Mouse (Mus musculus) brain, embryonic 14.5 days (tissue): ENCODE measurements around the gene Hs3st3a1.

Source experiments
- CTCF ChIP-seq: fragments of 200-500 bp; IDR thresholded peaks from 2 replicates; pipeline ENCODE4 v1.5.1; 2012; ENCODE audit warnings: inconsistent platforms, mild to moderate bottlenecking, moderate library complexity, borderline replicate concordance; ENCODE audit not compliant: insufficient read depth, insufficient read length; ENCODE audit errors: extremely low read depth
- POLR2A ChIP-seq: fragments of 200-500 bp; IDR thresholded peaks from 2 replicates; pipeline ENCODE4 v1.6.1; 2012; ENCODE audit warnings: mild to moderate bottlenecking, inconsistent platforms, borderline replicate concordance; ENCODE audit not compliant: poor library complexity, insufficient read depth, insufficient read length, severe bottlenecking; ENCODE audit errors: extremely low read depth

- TF ChIP-seq CTCF (no peak), POLR2A (no peak)
Measured at GRCm38 (mm10) chr11:64503040-64503439, 67.9 kb downstream of the Hs3st3a1 start.
